Mouse (Mus musculus): Measurements from ENCODE around the gene Rnf144b. TPM values are rescaled to one million over a fixed set of nuclear protein-coding genes. Genes with fewer than 3 reads are reported as not detected.

Rnf144b gene
- total RNA-seq, 2 experiments from 2014 or later, result 7.0 to 10.8 TPM

DNA sequence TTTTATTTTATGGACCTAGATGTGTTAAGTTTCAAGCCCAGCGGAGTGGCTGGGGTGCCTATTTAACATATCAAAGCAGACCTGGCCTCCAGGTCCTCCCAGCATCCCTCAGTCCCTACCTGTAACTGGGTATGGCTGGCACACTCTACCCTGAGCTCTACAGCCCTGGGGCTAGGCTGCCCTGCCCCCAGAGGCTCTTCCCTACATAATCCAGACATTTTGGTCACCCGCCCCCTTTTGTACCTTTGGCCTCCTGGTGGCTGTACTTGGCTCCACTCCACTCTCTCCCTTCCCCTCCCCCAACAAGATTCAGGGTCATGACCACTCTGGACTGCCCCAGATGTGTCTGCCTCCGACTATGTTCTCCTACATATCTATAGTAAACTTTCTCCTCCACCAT, 2.0 kb downstream of the Rnf144b start:
- no peak for ATAC-seq (replicated peaks; ENCODE audit: poor library complexity)

DNA sequence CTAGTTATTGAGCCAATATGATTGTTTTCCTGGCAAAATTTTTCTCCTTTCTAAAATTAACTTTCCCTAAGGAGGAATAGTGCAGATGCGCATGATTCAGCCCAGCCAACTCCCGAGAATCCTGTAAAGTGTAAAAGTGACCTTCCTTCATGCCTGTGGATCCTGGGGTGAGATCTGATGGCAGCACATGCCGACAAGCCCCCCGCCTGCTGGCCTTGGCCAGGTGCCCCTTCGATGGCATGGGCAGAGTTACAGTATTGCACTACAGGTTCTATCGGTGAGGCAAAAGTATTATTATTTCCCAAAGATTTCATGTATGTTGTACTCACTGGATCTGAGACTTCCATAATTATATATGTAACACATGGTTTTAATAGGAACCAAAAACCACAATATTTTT, 2.5 kb downstream of the Rnf144b start:
- no peak for ATAC-seq (replicated peaks; ENCODE audit: poor library complexity)

DNA sequence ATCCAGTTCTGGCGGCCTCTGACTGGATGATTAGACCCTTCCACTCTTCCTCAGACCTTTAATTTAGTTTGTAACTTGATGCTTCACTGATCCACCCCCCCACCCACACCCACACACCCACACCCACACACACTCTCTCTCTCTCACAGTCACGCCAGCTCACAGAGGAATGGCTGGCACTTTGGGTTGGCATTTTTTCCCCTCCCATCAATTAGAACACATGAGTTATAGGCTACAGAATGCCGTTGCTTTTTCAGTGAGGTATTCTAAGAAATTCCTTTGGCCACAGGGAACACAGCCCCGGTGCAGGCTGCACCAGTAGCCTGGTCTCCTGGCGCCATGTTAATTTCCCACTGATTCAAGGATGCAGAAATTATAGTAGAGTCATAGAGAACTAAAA, 3.1 kb downstream of the Rnf144b start:
- no peak for ATAC-seq (replicated peaks; ENCODE audit: poor library complexity)

DNA sequence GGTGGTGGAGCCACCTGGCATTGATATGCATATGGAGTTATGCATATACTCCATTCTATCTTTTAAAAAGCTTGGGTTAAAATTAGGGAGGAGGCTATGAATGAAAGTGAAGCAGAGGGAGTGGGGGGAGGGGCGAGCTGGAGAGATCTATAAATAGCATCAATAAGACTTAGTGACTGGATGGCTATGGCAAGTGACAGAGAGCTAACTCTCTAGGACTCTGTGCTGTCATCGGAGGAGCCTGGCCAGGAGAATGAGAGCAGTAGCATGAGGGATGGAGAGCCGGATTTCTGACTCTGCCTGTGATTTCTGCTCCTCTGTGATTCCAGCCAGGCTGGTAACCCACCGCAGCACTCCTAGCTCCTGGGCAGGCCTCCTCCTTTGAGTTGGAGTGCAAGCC, 6.6 kb downstream of the Rnf144b start:
- ATAC-seq (replicated peaks; ENCODE audit: poor library complexity), result no peak

DNA sequence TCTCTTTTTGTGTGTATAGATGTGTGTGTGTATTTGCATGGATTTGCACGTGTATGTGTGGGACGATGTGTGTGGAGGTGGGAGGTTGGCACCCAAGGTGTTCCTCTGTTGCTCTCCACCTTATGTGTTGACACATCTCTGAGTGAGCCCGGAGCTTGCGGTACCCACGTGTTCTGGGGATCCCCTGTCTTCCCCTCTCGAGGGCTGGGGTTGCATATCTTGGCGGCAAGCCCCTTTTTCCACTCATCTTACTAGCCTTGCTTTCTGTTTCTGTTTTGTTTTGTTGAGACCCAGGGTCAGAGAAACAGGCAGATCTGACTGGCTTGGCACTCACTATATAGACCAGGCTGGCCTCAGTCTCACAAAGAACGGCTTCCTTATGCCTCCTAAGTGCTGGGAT, 10.6 kb downstream of the Rnf144b start:
- ATAC-seq (replicated peaks; ENCODE audit: poor library complexity), result no peak

DNA sequence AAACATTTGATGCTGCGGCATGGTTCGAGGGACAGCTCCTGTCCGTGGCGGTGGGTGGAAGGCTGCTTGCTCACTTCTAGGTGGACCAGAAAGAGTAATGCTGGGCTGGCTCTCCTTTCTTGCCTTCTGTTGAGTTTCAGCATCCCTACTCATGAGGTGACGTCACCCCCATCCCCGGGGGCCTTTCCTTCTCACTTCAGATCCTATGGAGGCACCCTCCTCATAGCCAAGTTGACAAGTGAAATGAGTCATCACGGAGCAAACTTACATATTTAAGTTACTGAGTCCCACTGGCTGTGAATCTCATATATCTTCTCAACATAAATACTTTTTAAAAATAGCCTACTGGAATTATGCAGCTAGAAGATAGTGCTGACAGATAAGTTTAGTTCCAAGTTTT, 12.4 kb downstream of the Rnf144b start:
- ATAC-seq (replicated peaks; ENCODE audit: poor library complexity), result no peak

DNA sequence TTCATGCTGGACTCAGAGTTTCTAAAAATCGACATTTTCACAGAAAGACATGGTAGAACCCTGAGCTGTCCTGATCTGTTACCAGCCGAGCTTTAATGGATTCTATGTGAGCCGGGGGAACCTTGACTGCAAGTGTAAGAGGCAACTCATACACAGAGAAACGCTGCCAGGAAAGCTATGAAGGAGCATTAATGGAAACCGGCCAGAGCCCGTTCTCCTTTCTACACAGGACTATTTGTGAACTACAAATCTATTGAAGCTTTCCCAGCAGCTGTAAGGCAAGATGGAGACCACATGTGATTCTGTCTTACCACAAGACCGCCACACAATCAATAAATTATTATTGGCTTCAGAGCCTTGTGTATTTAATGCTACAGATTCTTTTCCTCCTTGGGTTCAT, 13.3 kb downstream of the Rnf144b start:
- no peak for ATAC-seq (replicated peaks; ENCODE audit: poor library complexity)

DNA sequence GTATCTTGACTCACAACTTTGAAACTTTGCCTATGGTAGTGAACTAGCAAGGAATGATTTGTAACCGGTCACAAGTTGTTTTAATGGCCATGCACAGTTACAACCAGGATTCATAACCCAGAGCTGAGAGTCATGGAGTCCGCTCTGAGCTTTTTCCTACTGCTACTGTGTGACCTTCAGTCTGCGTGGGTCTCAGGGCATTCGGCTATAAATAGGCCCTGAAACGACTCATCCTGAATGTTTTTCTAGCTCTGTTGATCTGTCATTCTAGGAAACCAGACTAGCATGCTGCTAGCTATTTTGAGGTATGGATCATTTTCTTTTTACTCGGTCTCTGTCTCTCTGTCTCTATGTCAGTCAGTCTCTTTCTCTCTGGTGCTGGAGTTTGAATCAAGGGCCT, 20.3 kb downstream of the Rnf144b start:
- ATAC-seq (replicated peaks; ENCODE audit: poor library complexity), result no peak

DNA sequence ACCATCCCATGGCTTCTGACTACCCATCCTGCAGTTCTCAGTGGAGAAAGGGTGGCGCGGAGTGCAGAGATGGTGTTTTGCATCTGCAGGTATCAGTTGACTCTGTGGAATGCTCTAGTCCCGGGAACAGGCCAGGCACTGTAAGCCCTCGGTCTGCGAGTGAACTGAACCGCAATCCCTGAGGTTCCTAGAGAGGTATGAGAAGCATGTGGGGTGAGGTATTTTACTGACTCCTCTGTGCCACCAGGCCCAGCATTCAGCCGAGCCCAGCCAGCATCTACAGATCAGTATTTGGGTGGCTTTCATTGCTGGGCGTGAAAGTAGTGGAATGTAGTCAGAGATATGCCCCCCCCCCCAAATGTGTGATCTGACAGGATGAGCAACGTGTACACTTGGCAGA, 23.5 kb downstream of the Rnf144b start:
- no peak for ATAC-seq (replicated peaks; ENCODE audit: poor library complexity)

DNA sequence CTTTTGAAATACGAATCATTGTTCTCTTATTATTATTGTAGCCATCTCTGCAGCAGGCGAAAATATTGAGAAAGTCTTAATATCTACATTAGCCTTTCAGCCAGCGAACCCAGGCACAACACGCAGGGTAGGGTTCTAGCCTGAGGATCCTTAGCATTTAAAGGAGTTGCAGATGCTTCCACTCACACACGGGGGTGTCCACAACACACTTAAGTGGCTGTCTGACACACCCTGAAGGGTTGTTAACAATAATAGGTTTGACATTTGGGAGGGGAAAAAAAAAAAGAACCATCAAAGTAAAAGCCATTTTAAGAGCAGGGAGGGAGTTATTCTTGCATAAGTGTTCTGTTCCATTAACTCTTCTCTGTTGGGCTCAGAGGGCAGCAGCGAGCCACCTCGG, 23.9 kb downstream of the Rnf144b start:
- ATAC-seq (replicated peaks; ENCODE audit: poor library complexity), result no peak

DNA sequence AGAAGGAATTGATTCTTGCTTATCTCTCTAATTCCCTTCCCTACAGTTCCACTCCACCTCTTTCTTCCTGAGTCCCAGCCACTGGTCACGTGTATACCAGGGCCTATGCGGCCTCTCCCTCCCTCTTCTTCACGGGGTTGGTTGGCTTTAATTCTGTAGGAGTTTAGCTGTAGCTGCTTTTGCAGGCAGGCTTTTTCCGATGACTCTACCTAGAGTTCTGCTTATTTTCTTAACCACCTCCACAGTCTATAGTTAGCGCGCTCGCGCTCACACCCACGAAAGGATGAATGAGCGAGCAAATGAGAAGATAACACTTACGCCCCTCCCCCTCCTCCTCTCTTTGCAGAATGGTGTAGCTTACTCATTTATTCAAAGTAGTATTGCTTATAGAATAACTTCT, 26.1 kb downstream of the Rnf144b start:
- ATAC-seq (replicated peaks; ENCODE audit: poor library complexity), result no peak

DNA sequence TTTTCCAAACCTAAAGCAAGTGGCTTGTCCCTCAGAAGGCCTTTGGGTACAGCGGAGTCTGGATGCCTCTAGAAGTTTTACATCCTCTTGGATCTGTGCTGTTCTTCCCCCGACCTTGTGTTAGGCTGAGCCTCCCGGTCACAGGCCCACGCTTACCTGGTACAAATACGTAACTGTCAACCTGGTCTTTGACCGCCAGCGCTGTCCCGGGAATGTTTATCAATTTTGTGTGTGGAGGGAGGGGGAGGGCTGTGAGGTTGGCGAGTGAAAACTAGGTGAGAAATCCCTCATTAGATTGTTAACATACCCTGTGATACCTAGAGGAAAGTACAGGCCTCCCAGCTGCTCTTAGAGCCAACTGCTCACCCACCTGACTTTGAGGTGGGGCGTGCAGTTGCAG, 27.5 kb downstream of the Rnf144b start:
- ATAC-seq (replicated peaks; ENCODE audit: poor library complexity), result no peak

DNA sequence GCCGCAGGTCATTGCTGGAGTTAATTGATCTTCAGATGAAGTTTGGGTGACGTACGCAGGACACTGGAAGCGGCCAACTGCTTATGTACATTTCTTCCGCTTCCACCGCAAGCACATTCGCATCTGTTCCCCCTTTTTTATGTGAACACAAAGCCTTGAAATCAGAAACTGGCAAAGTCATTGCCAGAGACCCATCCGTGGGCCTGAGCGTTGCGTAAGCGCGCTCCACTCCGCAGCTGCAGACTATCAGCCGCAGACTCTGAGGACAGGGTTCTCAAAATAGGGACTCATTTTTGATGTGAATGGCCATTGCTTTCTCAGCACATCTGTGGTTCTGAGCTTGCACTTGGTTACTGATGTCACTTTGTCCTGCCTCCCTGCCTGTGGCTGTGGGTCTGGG, 28.6 kb downstream of the Rnf144b start:
- peak; percentile 88 for ATAC-seq (replicated peaks; ENCODE audit: poor library complexity)

DNA sequence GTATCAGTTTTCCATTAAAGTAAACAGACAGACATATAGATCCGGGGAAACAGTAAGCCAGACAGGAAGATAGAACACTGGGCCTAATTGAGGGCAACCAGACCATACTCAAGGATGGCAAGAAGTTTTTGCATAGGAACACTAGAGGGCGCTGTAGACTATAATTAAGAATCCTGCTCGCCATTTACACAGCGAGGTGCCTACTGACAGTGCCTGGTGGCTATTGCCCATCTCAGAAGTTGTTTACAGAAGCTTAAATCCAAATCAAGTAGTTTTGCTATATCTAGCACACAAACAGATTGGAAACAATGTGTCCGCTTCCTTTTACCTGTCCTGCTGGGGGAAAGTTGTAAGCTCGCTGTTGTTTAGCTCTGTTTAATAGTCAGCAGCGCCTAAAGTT, 29.9 kb downstream of the Rnf144b start:
- peak; percentile 85 for ATAC-seq (replicated peaks; ENCODE audit: poor library complexity)

DNA sequence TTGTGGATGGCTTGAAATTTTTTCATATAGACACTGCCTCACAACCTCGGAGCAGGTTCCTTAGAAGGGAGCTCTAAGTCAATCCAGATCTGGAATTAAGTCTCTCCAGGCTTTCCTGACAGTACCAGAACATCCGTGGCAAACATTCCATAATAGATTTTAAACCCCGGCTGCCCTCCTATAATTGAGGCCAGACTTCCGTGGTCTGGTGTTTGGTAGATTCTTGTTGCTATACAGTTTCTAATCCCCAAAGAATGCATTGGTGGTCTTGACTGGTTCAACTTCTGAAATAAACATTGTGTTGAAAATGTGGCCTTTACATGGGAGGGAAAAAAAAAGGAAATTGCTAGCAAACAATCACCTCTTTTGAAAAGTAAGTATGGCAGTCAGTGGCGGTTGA, 30.8 kb downstream of the Rnf144b start:
- ATAC-seq (replicated peaks; ENCODE audit: poor library complexity), result no peak

DNA sequence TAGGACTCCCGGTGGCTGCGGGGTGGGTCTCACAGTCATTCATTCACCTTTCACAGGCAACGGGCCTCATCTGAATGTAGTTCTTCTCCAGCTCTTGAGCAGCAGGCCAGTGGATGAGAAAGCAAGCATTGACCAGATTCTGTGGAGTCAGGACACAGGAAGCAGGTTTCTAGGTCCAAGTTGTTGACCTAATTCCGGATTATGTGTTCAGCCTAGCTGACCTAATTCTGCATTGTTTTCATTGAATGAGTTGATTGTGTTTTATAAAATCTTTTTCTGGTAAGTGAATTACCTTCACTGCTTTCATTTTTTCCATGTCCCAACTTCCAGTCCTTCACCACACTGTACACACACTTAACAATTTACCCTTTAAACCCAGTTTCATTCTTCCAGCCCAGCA, 32.4 kb downstream of the Rnf144b start:
- ATAC-seq (replicated peaks; ENCODE audit: poor library complexity), result no peak

DNA sequence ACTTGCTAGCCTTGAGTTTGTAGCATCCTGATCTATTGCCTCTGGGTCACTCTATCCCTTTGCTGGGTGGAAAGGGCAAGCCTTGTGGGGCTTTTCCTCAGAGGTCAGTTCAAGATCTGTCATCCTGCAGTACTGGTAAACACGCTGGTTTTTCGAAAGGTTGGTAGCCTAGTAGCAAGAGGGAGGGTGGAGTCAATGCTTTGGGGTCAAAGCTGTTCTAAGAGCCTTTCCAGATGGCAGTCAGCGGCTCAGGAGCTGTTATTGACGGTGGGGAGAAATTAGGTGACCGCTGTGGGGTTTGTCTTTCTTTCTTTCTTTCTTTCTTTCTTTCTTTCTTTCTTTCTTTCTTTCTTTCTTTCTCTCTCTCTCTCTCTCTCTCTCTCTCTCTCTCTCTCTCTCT, 34.4 kb downstream of the Rnf144b start:
- ATAC-seq (replicated peaks; ENCODE audit: poor library complexity), result no peak

DNA sequence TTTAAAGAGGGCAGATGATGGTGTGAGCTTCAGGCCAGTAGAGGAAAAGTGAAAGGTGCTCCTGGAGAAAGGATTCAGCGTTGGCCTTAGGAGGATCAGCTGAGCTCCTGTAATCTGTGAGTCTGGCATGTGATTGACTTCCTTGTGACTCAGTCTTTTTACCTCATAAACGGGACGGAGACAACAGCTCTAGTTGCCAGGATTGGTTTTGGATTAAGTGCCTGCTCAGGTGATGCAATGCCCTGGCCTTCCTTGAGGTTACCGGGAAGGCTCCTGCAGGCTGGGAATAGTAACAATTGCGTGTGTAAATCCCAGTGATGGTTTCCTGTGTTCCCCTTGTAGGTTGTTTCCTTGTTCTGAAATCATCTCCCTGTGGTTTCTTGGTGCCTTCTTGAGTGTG, 39.5 kb downstream of the Rnf144b start:
- ATAC-seq (replicated peaks; ENCODE audit: poor library complexity), result no peak

DNA sequence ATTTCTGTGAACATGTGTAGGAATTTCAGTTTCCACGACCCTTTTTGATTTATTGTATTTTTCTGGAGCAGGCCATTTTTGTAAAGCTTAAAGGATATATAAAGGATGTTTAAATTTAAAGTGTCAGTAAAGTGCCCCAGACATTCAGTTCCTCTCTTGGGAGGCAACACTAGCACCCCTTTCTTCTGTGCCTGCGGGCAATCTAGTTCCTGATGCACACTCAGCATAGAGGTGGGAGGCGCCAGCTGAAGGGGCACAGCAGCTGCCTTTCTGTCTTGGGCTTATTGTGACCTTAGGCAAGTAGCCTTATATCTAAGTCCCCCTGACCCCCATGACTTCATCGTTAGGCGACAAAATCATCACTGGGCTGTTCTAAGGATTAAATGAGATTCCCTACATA, 42.3 kb downstream of the Rnf144b start:
- peak; percentile 54; the same call in 1 of the 2 replicates for ATAC-seq (replicated peaks; ENCODE audit: poor library complexity)

DNA sequence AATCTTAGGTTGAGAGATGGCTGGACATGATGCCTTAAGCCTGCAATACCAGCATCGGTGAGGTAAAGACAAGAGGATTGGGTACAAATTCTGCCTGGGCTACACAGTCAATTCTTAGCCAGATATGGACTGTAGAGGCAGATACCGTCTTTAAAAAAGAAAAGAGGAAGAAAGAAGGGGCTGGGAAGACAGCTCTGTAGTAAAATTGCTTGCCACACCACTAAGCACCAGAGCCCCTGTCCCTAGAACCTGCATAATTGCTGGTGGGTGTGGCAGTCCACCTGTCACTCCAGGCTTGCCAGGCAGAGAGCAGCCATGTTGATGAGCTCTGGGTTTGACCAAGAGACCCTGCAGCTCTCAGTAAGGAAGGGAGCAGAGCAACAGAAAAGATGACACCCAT, 42.8 kb downstream of the Rnf144b start:
- peak; percentile 48; the same call in 1 of the 2 replicates for ATAC-seq (replicated peaks; ENCODE audit: poor library complexity)

DNA sequence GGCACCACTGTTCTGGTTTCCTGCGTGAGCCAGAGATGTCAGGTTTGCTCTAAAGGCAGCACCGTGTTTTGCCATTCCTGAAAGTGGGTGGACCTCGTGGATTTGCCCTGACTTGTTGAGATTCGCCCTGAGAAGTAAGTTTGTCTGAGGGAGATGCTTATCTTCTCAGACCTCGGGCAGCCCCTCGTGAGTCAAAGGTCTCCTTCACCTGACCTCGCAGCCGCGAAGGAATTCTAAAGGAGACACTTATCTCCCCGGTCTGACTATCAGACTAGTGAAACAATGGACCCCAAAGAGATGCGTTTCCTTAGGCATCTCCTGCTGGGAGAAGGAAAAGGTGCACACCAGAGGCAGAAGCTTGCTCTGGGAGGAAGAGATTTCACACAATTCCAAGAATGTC, 46.0 kb downstream of the Rnf144b start:
- ATAC-seq (replicated peaks; ENCODE audit: poor library complexity), result no peak

DNA sequence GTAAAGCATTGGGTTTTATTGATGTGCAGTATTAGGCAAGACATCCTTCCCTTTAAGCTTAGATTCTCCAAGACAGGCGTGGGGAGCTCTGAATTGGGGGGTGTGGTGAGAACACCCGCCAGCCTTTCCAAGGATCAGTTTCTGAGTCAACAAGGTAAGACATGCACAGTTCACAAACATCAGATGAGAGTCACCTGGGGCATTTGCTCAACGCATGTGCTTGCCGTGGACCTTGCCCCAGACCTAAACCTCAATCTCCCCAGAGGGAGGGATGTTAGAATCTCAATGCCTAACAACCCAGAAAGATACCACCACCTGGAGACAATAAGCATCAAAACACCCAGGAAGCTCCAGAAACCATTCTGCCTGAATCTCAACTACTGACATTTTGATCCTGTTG, 47.6 kb downstream of the Rnf144b start:
- ATAC-seq (replicated peaks; ENCODE audit: poor library complexity), result no peak

DNA sequence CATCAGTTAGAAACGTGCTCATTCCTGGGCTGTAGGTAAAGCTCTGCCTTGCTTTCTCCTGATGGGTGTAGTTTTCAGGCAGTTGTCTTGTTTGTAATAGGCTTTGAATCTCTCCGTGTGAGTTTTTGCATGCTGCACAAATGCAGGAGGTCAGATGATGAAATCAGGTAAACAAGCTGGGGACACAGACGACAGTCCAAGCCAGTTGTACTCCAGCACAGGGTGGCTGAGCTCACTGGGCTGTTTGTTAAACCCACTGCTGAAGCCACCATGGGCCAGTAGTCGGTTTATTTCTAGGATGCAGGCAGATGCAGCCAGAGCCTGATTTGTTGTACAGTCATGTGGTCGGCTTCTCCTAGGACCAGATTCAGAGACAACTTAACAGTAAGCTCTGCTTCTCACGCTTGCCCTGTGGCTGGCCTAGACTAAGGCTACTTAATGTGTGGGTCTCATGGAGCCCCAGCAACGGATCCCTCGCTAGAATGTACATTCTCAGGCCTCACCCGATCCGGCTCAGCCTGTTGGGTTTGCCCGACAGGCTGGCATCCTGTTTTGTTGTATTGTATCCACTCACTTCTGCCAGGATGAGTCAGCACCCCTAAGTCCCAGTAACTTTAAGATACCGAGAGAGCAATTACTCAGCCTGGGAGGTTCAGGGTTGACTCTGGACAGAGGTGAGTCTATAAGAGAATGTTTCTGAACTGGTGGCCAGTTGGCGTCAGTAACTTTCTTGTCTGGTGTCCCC, 48.5 kb downstream of the Rnf144b start:
- no peak for ATAC-seq (replicated peaks; ENCODE audit: poor library complexity)

Measured in megakaryocyte progenitor cell, adult 5-6 weeks (primary cell).